Mouse (Mus musculus) lung, postnatal 0 days (tissue): ENCODE measurements around the gene Cdk17.

Experiments used
- CTCF ChIP-seq: IDR thresholded peaks from 2 replicates; pipeline ENCODE4 v1.5.1; 2016; ENCODE audit warnings: antibody characterized with exemption, mild to moderate bottlenecking
- EP300 ChIP-seq: IDR thresholded peaks from 2 replicates; pipeline ENCODE4 v1.6.1; 2016; ENCODE audit warnings: antibody characterized with exemption, mild to moderate bottlenecking, control low read depth

GRCm38 (mm10) chr10:93309934-93310621, 149.4 kb downstream of the Cdk17 start:
- TF ChIP-seq CTCF = no peak
- no peak for TF ChIP-seq EP300
